Mouse (Mus musculus): ENCODE results near the gene Setd3.

Gene Setd3

GRCm38 (mm10) chr12:108072907-108073306, 106.2 kb downstream of the Setd3 start:
- DNase-seq (ENCODE audit: low spot score in 2 of 2): peak; percentile 38 to 54

- DNase-seq (ENCODE audit: low spot score in 2 of 2): no peak
Observed at GRCm38 (mm10) chr12:108070685-108071662, 108.1 kb downstream of the Setd3 start.

DNA sequence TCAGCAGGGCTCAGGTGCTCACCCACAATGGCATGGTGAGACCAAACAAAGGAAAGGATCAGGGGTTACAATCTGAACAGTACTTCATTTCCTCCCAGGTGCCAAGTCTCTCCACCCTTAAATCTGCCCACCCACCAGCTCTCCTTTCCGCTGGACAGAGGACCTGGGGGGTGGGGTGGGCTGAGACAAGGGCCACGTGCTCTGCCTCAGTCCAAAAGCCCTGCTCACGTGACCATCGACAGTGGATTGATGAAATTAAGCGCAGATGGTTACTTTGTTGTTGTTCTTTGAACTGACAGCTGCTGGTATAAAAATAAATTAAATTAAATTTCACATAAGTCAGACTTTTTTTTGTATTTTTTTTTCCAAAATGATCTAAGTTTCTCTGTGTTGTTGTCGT, 109.6 kb downstream of the Setd3 start:
- DNase-seq (ENCODE audit: low spot score in 2 of 2): no peak

DNA sequence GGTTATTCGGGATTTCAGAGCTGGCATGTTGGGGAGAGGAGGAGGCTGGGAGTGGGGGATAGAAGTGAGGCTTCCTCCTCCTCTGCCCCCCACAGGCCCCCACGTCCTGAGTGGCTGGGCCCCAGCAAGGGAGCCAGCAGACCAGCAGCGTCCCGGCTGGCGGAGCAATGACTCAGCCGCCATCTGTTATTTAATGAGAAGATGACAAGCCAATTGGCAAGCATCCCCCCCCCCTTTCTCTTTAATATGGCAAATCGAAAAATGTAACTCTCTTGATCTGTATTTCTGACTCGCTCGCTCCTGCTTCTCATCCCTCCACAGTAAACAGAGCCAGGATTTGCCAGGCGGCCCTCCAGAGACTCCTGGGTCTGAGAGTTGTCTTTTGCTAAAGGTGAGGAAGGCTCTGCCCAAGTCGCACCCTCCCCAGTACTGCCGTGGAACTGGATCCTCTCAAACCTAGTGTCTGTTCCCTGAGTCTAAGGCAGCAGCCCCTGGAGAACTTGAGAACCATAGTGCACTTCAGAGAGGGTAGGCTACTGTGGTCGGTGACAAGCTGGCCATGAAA, 111.2 kb downstream of the Setd3 start:
- DNase-seq (ENCODE audit: low spot score in 2 of 2): peak; percentile 50 to 53

DNA sequence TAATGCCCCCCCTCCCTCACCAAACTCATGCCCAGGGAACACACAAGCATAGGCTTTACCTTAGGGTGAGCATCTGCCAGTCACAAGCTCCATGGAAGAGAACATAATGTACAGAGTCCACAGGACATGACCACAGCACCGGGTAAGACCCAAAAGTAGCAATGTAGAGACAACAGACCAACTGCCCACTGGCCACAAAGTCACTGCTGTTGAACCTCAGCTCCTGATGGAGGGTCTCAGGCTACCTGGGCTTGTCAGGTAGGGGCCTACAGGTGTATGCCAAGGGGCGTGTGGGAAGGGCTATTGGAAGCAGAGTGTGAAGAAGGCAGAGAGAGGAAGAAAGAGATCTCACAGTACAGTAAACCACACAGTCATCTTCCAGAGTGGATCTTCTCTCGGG, 111.9 kb downstream of the Setd3 start:
- no peak for DNase-seq (ENCODE audit: low spot score in 2 of 2)

GRCm38 (mm10) chr12:108064396-108064998, 114.6 kb downstream of the Setd3 start:
- no peak for DNase-seq (ENCODE audit: low spot score in 2 of 2)

GRCm38 (mm10) chr12:108063986-108064385, 115.1 kb downstream of the Setd3 start:
- DNase-seq (ENCODE audit: low spot score in 2 of 2): no peak

- DNase-seq (ENCODE audit: low spot score in 2 of 2): no peak
Observed at GRCm38 (mm10) chr12:108062137-108062536, 117.0 kb downstream of the Setd3 start.

DNA sequence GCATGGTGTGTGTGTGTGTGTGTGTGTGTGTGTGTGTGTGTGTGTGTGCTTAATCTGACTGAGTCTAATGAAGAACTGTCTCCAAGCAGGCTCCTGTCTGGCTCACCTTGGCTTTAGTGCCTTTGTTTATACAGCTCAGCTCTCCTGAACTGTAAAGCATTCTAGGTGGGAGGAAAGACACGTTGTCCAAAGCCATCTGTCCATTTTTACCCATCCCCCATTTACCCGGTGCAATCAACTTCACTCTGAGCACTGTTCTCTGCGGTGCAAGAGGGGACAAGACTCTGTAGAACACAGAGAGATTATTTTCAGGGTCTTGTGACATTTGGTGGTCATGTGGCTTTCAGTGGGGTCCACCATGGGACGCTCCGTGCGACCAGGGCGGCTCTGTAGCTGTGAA, 117.5 kb downstream of the Setd3 start:
- no peak for DNase-seq (ENCODE audit: low spot score in 2 of 2)
